Mouse (Mus musculus) common myeloid progenitor, adult 5-6 weeks (primary cell): ENCODE results near the gene Daglb. TPM values are rescaled to one million over a fixed set of nuclear protein-coding genes. Genes with fewer than 3 reads are reported as not detected.
"Not testable (repeated sequence)": the region's sequence is repeated elsewhere in the genome, so short reads cannot be mapped to it uniquely, and the experiment has no call there.

Experiments used
- ATAC-seq: replicated peaks from 2 replicates; pipeline ENCODE4 v1.8.0; 2016; ENCODE audit warnings: low read depth, mild to moderate bottlenecking, moderate TSS enrichment, inconsistent platforms; ENCODE audit not compliant: poor library complexity, severe bottlenecking
- total RNA-seq: library from RNA; stranded (forward); fragments of 200-1000, 187-1606 nt; gene quantifications from 2 replicates; pipeline ENCODE4 v1.2.3, GENCODE M21; 2017

Daglb gene
- total RNA-seq, 1 experiment from 2014 or later: 7.4 TPM

- ATAC-seq: no peak
These were observed 47.9 kb downstream of the Daglb start for GRCm38 (mm10) chr5:143512305-143512704.

DNA sequence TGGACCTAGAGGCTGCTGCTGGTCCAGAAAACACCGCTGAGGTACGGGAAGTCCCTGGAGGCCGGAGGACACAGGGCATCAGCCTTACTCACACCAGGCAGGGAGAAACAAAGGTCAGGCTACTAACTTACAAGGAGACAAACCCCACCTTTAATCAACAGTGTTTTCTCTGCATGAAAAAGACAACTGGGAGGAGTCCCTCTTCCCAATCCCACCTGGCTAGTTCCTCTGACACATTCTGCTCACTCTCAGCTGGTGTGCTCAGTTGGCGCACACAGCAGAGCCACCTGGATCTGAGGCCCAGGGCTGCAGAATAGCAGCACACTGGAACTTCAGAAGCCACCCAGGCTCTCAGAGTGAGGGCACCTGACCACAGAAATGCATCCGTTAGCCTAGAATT is 50.5 kb downstream of the Daglb start:
- ATAC-seq: no peak

DNA sequence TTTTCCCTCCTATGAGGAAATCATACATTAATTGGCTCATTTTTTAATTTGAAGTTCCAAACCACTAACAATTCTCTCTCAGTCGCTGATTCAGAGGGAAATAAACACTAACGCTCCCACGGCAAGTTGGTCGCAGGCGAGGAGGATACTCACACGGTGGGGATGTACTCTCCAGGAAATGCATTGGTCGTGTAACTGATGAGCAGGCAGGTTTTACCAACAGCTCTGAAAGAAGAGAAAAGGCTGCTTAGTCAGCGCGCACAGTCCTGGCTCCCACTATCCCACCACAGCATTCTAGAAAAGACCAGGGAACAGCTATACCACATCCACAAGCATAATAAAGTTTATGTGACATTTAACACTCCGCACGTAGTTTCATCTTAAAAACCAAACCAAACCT is 52.6 kb downstream of the Daglb start:
- no peak for ATAC-seq

DNA sequence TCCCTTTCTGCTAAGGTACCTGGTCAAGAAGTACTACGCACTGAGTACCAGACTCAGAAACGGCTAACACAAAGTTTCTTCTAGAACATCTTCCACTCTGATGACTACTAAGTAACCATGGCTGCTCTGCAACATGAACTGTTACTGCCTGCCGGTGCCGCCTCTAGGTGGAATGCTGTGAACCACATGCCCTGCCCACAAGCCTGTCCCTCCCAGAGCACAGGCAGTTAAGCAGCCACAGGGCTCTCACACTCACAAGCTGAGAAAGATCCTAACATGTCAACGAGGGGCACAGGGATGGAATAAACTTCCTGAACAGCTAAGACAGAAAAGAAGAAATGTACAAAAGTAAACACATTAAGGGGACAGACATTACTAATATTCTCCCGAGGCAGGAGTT is 53.1 kb downstream of the Daglb start:
- peak; percentile 40; the same call in 1 of the 2 replicates for ATAC-seq

GRCm38 (mm10) chr5:143518045-143518591 is 53.7 kb downstream of the Daglb start:
- ATAC-seq: peak; percentile 50

GRCm38 (mm10) chr5:143520415-143520814 is 56.0 kb downstream of the Daglb start:
- ATAC-seq: peak; percentile 43; the same call in 1 of the 2 replicates

DNA sequence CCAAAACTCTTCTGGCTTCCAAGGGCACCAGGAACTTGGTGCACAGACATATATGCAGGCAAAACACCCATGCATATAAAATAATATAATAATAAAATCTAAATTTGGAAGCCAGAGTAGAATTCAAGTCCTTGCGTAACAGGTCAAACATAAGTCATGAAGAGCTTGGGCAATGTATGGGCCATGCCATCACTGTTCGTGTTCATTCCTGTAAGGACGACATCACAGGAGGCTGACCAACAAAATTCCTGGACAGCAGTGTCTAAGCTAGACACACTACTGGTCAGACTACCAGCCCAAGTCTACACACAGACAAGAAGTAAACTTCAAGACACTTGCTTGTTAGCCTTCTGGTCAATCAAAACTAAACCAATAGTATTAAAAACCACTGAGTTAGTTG is 58.5 kb downstream of the Daglb start:
- ATAC-seq: no peak

- ATAC-seq: no peak
These were observed 61.3 kb downstream of the Daglb start for GRCm38 (mm10) chr5:143525454-143526225.

- ATAC-seq: peak; percentile 19
These were observed 62.4 kb downstream of the Daglb start for GRCm38 (mm10) chr5:143526698-143527331.

- ATAC-seq: peak; percentile 67
These were observed 63.3 kb downstream of the Daglb start, which contains the start of gene Rac1 for GRCm38 (mm10) chr5:143527486-143528307. Gene Rac1 (minus strand): TSS chr5:143528036.

GRCm38 (mm10) chr5:143528308-143528683 is 63.9 kb downstream of the Daglb start:
- ATAC-seq: 0 out of 2 replicates have a peak, but pooled peaks have one; percentile 3

GRCm38 (mm10) chr5:143530715-143531114 is 66.3 kb downstream of the Daglb start:
- peak; percentile 46 for ATAC-seq

- no peak for ATAC-seq
These were observed 70.5 kb downstream of the Daglb start for GRCm38 (mm10) chr5:143534922-143535321.

GRCm38 (mm10) chr5:143537022-143537421 is 72.6 kb downstream of the Daglb start:
- peak; percentile 79 for ATAC-seq

DNA sequence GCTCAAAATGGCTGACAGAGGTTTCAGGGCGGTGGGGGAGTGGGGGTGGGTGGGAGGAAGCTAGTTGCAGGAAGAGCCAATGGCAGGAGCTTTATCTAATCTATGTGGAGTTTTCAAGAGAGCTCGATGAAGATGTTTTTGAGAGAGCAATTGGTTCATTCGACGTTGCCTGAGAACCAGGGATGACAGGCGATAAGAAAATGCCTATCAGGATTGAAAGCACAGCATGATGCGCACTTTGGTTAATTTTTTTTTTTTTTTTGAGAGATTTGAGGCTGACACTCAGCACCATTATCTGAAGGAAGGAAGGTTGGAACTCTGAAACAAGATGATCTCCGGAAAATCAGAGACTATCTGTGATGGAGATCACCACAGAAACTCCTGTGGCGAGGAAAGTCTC is 74.7 kb downstream of the Daglb start:
- no peak for ATAC-seq

GRCm38 (mm10) chr5:143547384-143547783 is 83.0 kb downstream of the Daglb start:
- ATAC-seq: peak; percentile 79

DNA sequence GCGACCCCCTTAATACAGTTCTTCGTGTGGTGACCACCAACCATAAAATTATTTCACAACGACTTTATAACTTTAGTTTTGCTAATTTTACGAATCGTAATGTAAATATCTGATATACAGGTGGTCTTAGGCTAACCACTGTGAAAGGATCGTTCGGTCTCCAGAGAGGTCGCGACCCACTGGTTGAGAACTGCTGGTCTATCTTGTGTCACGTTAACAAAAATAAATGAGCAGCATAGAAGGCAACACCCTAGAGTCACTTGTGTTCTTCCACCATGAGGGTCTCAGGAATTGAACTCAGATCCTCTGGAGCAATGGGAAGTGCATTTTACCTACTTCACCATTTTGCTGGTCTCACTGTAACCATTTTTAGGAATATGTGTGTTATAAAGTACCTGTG is 83.5 kb downstream of the Daglb start:
- no peak for ATAC-seq

GRCm38 (mm10) chr5:143548401-143548846 is 84.0 kb downstream of the Daglb start:
- ATAC-seq: peak; percentile 82

GRCm38 (mm10) chr5:143548922-143549321 is 84.5 kb downstream of the Daglb start:
- not testable (repeated sequence) for ATAC-seq

DNA sequence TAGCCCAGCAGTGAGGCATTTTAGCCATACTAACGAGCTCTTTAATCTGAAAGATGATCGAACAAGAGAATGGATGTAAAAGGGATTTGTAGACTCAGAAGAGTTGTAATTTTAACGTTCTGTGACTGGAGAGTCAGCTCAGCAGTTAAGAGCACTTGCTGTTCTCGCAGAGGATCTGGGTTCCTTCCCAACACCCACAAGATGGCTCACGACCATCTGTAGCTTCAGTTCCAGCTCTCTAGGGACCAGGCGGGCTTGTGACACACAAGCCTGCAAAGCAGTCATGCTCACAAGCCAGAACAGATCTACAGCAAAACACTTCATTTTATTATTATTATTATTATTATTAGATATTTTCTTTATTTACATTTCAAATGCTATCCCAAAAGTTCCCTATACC is 88.5 kb downstream of the Daglb start:
- ATAC-seq: no peak
